Mouse (Mus musculus) B cell, adult 67 days (primary cell): Measurements from ENCODE around the gene Ppef1. TPM values are rescaled to one million over a fixed set of nuclear protein-coding genes. Genes with fewer than 3 reads are reported as not detected.

ENCODE experiments used
- total RNA-seq, 2 experiments: library from RNA; stranded (reverse); gene quantifications; 4 replicates each; pipeline ENCODE4 v1.2.4; 2023

Ppef1 gene
- total RNA-seq, result not detected

GRCm38 (mm10) chrX:160735650-160736049 lies at the start of gene Ppef1:
Ppef1 (minus strand) TSS chrX:160735765.

GRCm38 (mm10) chrX:160767713-160768112 lies 32.1 kb upstream of the Ppef1 start, which contains the start of gene Rs1:
Rs1 (plus strand) TSS chrX:160768013.

Other genes starting within 250 kb of the Ppef1 start
- 10 to 100 TPM; 24.5 to 28.1 TPM for gene Phka2, start 233.6 kb downstream of the Ppef1 start, total RNA-seq
- not detected for gene Rs1, start 32.2 kb upstream of the Ppef1 start, total RNA-seq
- gene Gja6, start 171.3 kb upstream of the Ppef1 start, total RNA-seq, result under 1 TPM; 0.36 to 0.52 TPM